Mouse (Mus musculus) neural tube, embryonic 14.5 days (tissue): Measurements from ENCODE around the gene Dhx34. TPM values are rescaled to one million over a fixed set of nuclear protein-coding genes. Genes with fewer than 3 reads are reported as not detected.

Experiments used
- ATAC-seq: fragments of 200-750 bp; cut with Nextera tagmentation; 2 replicates; pipeline ENCODE4 v1.8.0; 2017; ENCODE audit warnings: low read depth, mild to moderate bottlenecking, moderate TSS enrichment, moderate library complexity
- H3K27ac ChIP-seq: fragments of 300-500 bp; sonication (generic); 2 replicates; pipeline ENCODE4 v1.5.1; 2014; ENCODE audit warnings: low read depth, mild to moderate bottlenecking, control low read depth, low read length, moderate library complexity, mixed read lengths
- H3K27me3 ChIP-seq: fragments of 300-500 bp; sonication (generic); 2 replicates; pipeline ENCODE4 v1.6.1; 2014; ENCODE audit warnings: low read length; ENCODE audit not compliant: control insufficient read depth, insufficient read depth
- H3K36me3 ChIP-seq: fragments of 300-500 bp; sonication (generic); 2 replicates; pipeline ENCODE4 v1.6.1; 2014; ENCODE audit warnings: low read length, mixed read lengths; ENCODE audit not compliant: control insufficient read depth, insufficient read depth
- H3K4me1 ChIP-seq: fragments of 300-500 bp; sonication (generic); 2 replicates; pipeline ENCODE4 v1.6.1; 2014; ENCODE audit warnings: low read length; ENCODE audit not compliant: control insufficient read depth, insufficient read depth
- H3K4me2 ChIP-seq: fragments of 300-500 bp; sonication (generic); 2 replicates; pipeline ENCODE4 v1.6.1; 2014; ENCODE audit warnings: mild to moderate bottlenecking, low read depth, low read length, control low read depth
- H3K4me3 ChIP-seq: fragments of 300-500 bp; sonication (generic); 2 replicates; pipeline ENCODE4 v1.5.1; 2014; ENCODE audit warnings: low read depth, low read length, control low read depth, mixed read lengths
- H3K9ac ChIP-seq: fragments of 300-500 bp; sonication (generic); replicated peaks from 2 replicates; pipeline ENCODE4 v1.6.1; 2014; ENCODE audit warnings: low read depth, mild to moderate bottlenecking, control low read depth, low read length, mixed read lengths
- H3K9me3 ChIP-seq: fragments of 300-500 bp; sonication (generic); 2 replicates; pipeline ENCODE4 v1.6.1; 2016; ENCODE audit warnings: low read length; ENCODE audit not compliant: control insufficient read depth
- WGBS: fragments of 180-500 bp; shearing (Covaris S2); extraction: QIAGEN DNeasy Blood & Tissue Kit; methylation state at CpG from one replicate; pipeline ENCODE4 v1.1.7; 2014; 5-methylcytosine and 5-hydroxymethylcytosine counted together
- polyA plus RNA-seq: library from polyadenylated mRNA; unstranded; fragments of >200 nt; fragmentation: Nextera tagmentation; extraction: Ambion mirVana; gene quantifications from 2 replicates; pipeline ENCODE4 v1.2.1, GENCODE M21; 2014

Dhx34 gene
- polyA plus RNA-seq, 1 experiment from 2014 or later: 6.8 TPM

DNA sequence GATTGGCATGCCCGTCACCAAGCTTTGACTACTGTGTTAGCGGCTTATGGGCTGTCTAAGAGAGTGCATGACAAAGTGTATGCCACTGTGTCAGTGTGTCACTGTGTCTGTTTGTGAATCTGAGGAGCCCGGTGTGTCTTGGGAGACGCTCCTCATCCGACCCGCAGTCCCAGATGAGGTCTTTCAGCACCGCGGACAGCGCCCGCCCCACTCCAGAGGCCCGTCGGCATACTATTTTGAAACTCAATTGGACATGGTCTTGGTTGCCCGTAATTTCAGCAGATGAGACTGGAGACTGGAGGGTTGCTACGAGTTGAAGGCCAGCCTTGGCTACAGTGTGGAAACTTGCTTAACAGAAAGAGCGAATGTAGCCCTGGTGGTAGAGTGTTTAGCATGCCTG lies 74.2 kb downstream of the Dhx34 start:
- H3K9ac ChIP-seq: no peak overlapping the region
- H3K4me1 ChIP-seq: peaks cover 3% of the 10 kb centered on the region; the same call in 1 of the 2 replicates
- H3K9me3 ChIP-seq: no peaks in the 10 kb centered on the region
- no peaks in the 10 kb centered on the region for H3K36me3 ChIP-seq
- H3K4me2 ChIP-seq: no peak overlapping the region
- no peaks in the 10 kb centered on the region for H3K27me3 ChIP-seq
- ATAC-seq: 0 out of 2 replicates have a peak, but pooled peaks have one; percentile 23
- H3K27ac ChIP-seq: no peak overlapping the region
- H3K4me3 ChIP-seq: no peak overlapping the region
- WGBS: 19% methylated on average over 15 of the region's 15 CpGs

Other genes starting within 250 kb of the Dhx34 start
- 8.6 and 9.6 TPM in 2 replicates for gene Bicra, start 174.1 kb downstream of the Dhx34 start, polyA plus RNA-seq
- gene Zfp541, start 160.2 kb downstream of the Dhx34 start, polyA plus RNA-seq: 0.07 and 0.10 TPM in 2 replicates
- gene Napa, start 123.6 kb downstream of the Dhx34 start, polyA plus RNA-seq: 252 and 259 TPM in 2 replicates
- gene Kptn, start 102.1 kb downstream of the Dhx34 start, polyA plus RNA-seq: 39.0 and 39.5 TPM in 2 replicates
- 1.5 and 2.0 TPM in 2 replicates for gene Slc8a2, start 92.2 kb downstream of the Dhx34 start, polyA plus RNA-seq
- 122 and 127 TPM in 2 replicates for gene Meis3, start 46.9 kb downstream of the Dhx34 start, polyA plus RNA-seq
- gene C5ar2, start 22.1 kb upstream of the Dhx34 start, polyA plus RNA-seq: 0.05 and 0.10 TPM in 2 replicates
- gene C5ar1, start 37.5 kb upstream of the Dhx34 start, polyA plus RNA-seq: 0.83 and 2.6 TPM in 2 replicates
- gene Inafm1, start 51.6 kb upstream of the Dhx34 start, polyA plus RNA-seq: 45.1 and 58.6 TPM in 2 replicates
- gene Ccdc9, start 64.8 kb upstream of the Dhx34 start, polyA plus RNA-seq: 14.8 and 15.8 TPM in 2 replicates
- gene Bbc3, start 86.4 kb upstream of the Dhx34 start, polyA plus RNA-seq: 13.7 and 19.7 TPM in 2 replicates
- gene Sae1, start 165.8 kb upstream of the Dhx34 start, polyA plus RNA-seq: 197 and 245 TPM in 2 replicates
- gene Zc3h4, start 178.9 kb upstream of the Dhx34 start, polyA plus RNA-seq: 15.8 and 18.5 TPM in 2 replicates
- gene Tmem160, start 230.7 kb upstream of the Dhx34 start, polyA plus RNA-seq: 62.7 and 70.4 TPM in 2 replicates